Comparison of ENCODE assay signal across 11 mouse cellular contexts in genomic region chr3:57445706-57446105, GRCm38 (mm10). TPM values are rescaled to one million over a fixed set of nuclear protein-coding genes. Genes with fewer than 3 reads are reported as not detected.
DNase-seq lines count a peak whose midpoint lies in the region; ATAC-seq lines count a peak whose summit lies in the region.
"Had no signal": no experiment of that assay in that cellular context is flagged by ENCODE, and none has a peak within 500 bp of the region (broad histone marks: within the 10 kb centered on the region; RNA-seq: fewer than 3 reads in every experiment).

No protein-coding gene starts in this region.

- no peaks in the 10 kb centered on the region for H3K36me3 ChIP-seq in heart, embryonic 13.5 days
- no peaks in the 10 kb centered on the region for H3K36me3 ChIP-seq in heart, embryonic 11.5 days (ENCODE audit: control insufficient read depth, insufficient read depth, low read length)
- H3K36me3 ChIP-seq in stomach, embryonic 16.5 days (ENCODE audit: control insufficient read depth, insufficient read depth, low read length): no peaks in the 10 kb centered on the region
- H3K36me3 ChIP-seq: embryonic facial prominence, embryonic 13.5 days; midbrain, embryonic 12.5 days had no signal

- no peak overlapping the region for H3K4me2 ChIP-seq in heart, embryonic 13.5 days
- H3K4me2 ChIP-seq in heart, embryonic 11.5 days: no peak overlapping the region
- no peak overlapping the region for H3K4me2 ChIP-seq in stomach, embryonic 16.5 days (ENCODE audit: low read depth, low read length)
- H3K4me2 ChIP-seq: embryonic facial prominence, embryonic 13.5 days; midbrain, embryonic 12.5 days had no signal

- 27% methylated on average over 3 of the region's 3 CpGs for WGBS in heart, embryonic 13.5 days
- 49% methylated on average over 3 of the region's 3 CpGs for WGBS in heart, embryonic 11.5 days (ENCODE audit: insufficient replicate concordance)
- 30% methylated on average over 3 of the region's 3 CpGs for WGBS in stomach, embryonic 16.5 days

- no peak overlapping the region for H3K9ac ChIP-seq in heart, embryonic 13.5 days
- no peak overlapping the region for H3K9ac ChIP-seq in heart, embryonic 11.5 days (ENCODE audit: low read depth, low read length)
- H3K9ac ChIP-seq in stomach, embryonic 16.5 days (ENCODE audit: low read length): no peak overlapping the region
- H3K9ac ChIP-seq: embryonic facial prominence, embryonic 13.5 days; midbrain, embryonic 12.5 days had no signal

- H3K9me3 ChIP-seq in heart, embryonic 13.5 days: no peaks in the 10 kb centered on the region
- H3K9me3 ChIP-seq in heart, embryonic 11.5 days (replicated peaks; ENCODE audit: control insufficient read depth, low read length): no peaks in the 10 kb centered on the region
- no peaks in the 10 kb centered on the region for H3K9me3 ChIP-seq in stomach, embryonic 16.5 days (replicated peaks; ENCODE audit: control insufficient read depth, low read length)
- H3K9me3 ChIP-seq: embryonic facial prominence, embryonic 13.5 days; midbrain, embryonic 12.5 days had no signal

- no peak overlapping the region for H3K4me3 ChIP-seq in heart, embryonic 13.5 days
- no peak overlapping the region for H3K4me3 ChIP-seq in heart, embryonic 11.5 days (ENCODE audit: low read depth, low read length)
- H3K4me3 ChIP-seq in stomach, embryonic 16.5 days (replicated peaks; ENCODE audit: low read length): no peak overlapping the region
- H3K4me3 ChIP-seq: embryonic facial prominence, embryonic 13.5 days; midbrain, embryonic 12.5 days had no signal

- no peaks in the 10 kb centered on the region for H3K27me3 ChIP-seq in heart, embryonic 13.5 days (replicated peaks)
- H3K27me3 ChIP-seq in heart, embryonic 11.5 days (ENCODE audit: control insufficient read depth, insufficient read depth, low read length): no peaks in the 10 kb centered on the region
- no peaks in the 10 kb centered on the region for H3K27me3 ChIP-seq in stomach, embryonic 16.5 days (ENCODE audit: control insufficient read depth, insufficient read depth, low read length)
- H3K27me3 ChIP-seq: embryonic facial prominence, embryonic 13.5 days; midbrain, embryonic 12.5 days had no signal

- peaks cover 32% of the 10 kb centered on the region for H3K4me1 ChIP-seq in heart, embryonic 13.5 days
- H3K4me1 ChIP-seq in heart, embryonic 11.5 days (ENCODE audit: control insufficient read depth, insufficient read depth, low read length): no peaks in the 10 kb centered on the region
- H3K4me1 ChIP-seq in stomach, embryonic 16.5 days (ENCODE audit: control insufficient read depth, insufficient read depth, low read length): 0 out of 2 replicates have a peak, but pooled peaks cover 4% of the 10 kb centered on the region
- H3K4me1 ChIP-seq: midbrain, embryonic 12.5 days had no signal

- DNase-seq in testis, postnatal 10 days (ENCODE audit: low spot score): peak; percentile 49
- DNase-seq in testis, postnatal 14 days (ENCODE audit: low spot score): no peak
- peak; percentile 84 for DNase-seq in kidney, postnatal 14 days
- DNase-seq: thymus, postnatal 25 days had no signal

- peak overlapping the region; percentile 73 for H3K27ac ChIP-seq in heart, embryonic 13.5 days (replicated peaks)
- no peak overlapping the region for H3K27ac ChIP-seq in heart, embryonic 11.5 days (ENCODE audit: low read depth, low read length)
- no peak overlapping the region for H3K27ac ChIP-seq in stomach, embryonic 16.5 days (ENCODE audit: low read length)
- H3K27ac ChIP-seq: embryonic facial prominence, embryonic 13.5 days; midbrain, embryonic 12.5 days had no signal

- no peak; the same call in 1 of the 2 replicates for ATAC-seq in heart, embryonic 13.5 days (ENCODE audit: extremely low read depth, insufficient number of reproducible peaks, low FRiP score, low TSS enrichment)
- no peak for ATAC-seq in heart, embryonic 11.5 days (replicated peaks; ENCODE audit: insufficient number of reproducible peaks, low FRiP score, low TSS enrichment)
- peak; percentile 59; the same call in 1 of the 2 replicates for ATAC-seq in stomach, embryonic 16.5 days (ENCODE audit: insufficient read depth, low FRiP score)
- no peak for ATAC-seq in megakaryocyte progenitor cell, adult 5-6 weeks (replicated peaks; ENCODE audit: poor library complexity)
- no peak for ATAC-seq in monocyte, adult 5-6 weeks (replicated peaks; ENCODE audit: insufficient number of reproducible peaks, low FRiP score, low TSS enrichment, poor library complexity, severe bottlenecking)

RNA-seq across cellular contexts. Expression of gene Tm4sf4, which starts 20.6 kb away (rescaled TPM):
- 0.70 and 1.4 TPM in 2 replicates for polyA plus RNA-seq in heart, embryonic 13.5 days (2015; fragmentation: Nextera tagmentation; extraction: Ambion mirVana)
- polyA plus RNA-seq in heart, embryonic 11.5 days (2014; fragmentation: Nextera tagmentation; extraction: Ambion mirVana): 0.20 and 1.2 TPM in 2 replicates
- 17.8 and 20.0 TPM in 2 replicates for polyA plus RNA-seq in stomach, embryonic 16.5 days (2015; fragmentation: Nextera tagmentation; extraction: Ambion mirVana)
- not detected in 2 replicates for total RNA-seq in megakaryocyte progenitor cell, adult 5-6 weeks (2015)
- total RNA-seq in megakaryocyte progenitor cell, adult 5-6 weeks (2017): not detected in 2 replicates
- not detected in 3 replicates for total RNA-seq in monocyte, adult 5-6 weeks (2017)
- polyA plus RNA-seq: embryonic facial prominence, embryonic 13.5 days; midbrain, embryonic 12.5 days had no signal
